Mouse (Mus musculus): ENCODE results near the gene Gzmm. TPM values are rescaled to one million over a fixed set of nuclear protein-coding genes. Genes with fewer than 3 reads are reported as not detected.
A peak's percentile ranks its signal among the peaks of the same experiment; 100 is the strongest.

Gzmm gene
- polyA plus RNA-seq, 1 experiment from 2014 or later, result 0.92 TPM

DNA sequence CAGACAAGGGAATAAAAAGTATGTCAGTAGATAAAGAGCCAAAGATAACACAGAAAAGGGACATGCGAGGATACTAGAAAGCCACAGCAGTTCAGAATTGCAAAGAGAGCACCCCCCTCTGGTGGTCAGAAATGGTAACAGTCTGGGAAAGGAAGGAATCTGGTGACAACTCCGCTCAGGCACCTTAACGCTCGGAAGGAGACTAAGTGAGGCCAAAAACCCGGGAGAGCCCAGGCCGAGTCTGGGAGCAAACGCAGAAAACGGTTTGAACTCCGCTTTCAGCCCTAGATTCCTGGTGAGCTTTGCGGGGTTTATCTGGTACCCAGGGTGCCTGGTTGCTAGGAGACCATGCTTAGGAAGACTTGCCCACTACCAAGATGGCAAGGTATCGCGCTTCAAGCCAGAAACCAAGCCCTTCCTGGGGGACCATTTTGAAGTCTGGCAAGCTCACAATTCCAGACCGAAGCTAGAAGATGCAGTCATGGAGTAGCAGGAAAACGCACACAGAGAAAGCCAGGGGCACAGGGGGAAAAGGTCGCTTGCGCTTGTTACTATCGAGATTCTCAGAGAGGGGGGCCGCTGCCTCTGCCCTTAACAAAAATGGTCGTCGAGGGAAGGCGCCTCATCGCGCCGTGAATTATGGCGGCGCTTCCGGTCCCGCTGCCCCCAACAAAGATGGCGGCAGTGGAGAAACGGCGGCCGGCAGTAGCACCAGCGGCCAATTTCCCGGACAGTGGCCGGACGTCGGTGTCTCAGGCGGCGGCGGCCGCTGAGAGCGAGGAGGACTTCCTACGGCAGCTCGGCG, 19.8 kb upstream of the Gzmm start, which contains the start of gene Tpgs1:
Tpgs1 (plus strand) TSS at position 599 of the 805 bp plus-strand sequence.
- Histone ChIP-seq H3K27me3 (no peaks in the 10 kb centered on the region), H3K4me3 (peak within 1 kb of the TSS; percentile 93), H3K4me2 (replicated peaks) (peak within 1 kb of the TSS; percentile 97), H3K4me1 (peaks cover 19% of the 10 kb centered on the region), H3K36me3 (peaks cover 21% of the 10 kb centered on the region), H3K27ac (peak within 1 kb of the TSS; percentile 94), H3K9me3 (no peaks in the 10 kb centered on the region), H3K9ac (peak within 1 kb of the TSS; percentile 91)
- ATAC-seq (ENCODE audit: low FRiP score, low read depth), result peak; percentile 86
- WGBS, result under 1% methylated on average over 45 of the region's 45 CpGs

DNA sequence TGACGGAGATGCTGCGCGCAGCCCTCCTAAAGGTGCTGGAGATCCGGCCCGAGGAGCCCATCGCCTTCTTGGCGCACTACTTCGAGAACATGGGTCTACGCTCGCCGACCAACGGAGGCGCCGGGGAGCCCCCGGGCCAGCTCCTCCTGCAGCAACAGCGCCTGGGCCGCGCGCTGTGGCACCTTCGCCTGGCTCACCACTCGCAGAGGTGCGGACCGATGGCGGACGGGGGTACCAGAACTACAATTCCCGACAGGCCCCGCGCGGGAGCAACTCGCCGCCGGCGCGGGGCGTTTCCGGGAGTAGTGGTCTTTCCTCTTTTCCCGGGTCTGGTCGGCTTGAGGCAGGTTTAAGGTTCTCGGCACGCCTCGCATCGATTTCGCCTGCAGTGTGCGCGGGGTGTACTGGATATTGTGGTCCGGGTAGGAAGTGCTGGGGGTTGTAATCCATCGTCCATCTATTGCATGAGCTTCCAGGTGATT, 19.2 kb upstream of the Gzmm start:
- peak; percentile 55 for ATAC-seq (ENCODE audit: low FRiP score, low read depth)
- Histone ChIP-seq H3K27me3 (no peaks in the 10 kb centered on the region), H3K27ac (peak overlapping the region; percentile 94), H3K4me1 (peaks cover 19% of the 10 kb centered on the region), H3K4me2 (replicated peaks) (peak overlapping the region; percentile 97), H3K36me3 (peaks cover 23% of the 10 kb centered on the region), H3K4me3 (peak overlapping the region; percentile 93), H3K9me3 (no peaks in the 10 kb centered on the region), H3K9ac (peak overlapping the region; percentile 91)
- WGBS, result under 1% methylated on average over 47 of the region's 47 CpGs

DNA sequence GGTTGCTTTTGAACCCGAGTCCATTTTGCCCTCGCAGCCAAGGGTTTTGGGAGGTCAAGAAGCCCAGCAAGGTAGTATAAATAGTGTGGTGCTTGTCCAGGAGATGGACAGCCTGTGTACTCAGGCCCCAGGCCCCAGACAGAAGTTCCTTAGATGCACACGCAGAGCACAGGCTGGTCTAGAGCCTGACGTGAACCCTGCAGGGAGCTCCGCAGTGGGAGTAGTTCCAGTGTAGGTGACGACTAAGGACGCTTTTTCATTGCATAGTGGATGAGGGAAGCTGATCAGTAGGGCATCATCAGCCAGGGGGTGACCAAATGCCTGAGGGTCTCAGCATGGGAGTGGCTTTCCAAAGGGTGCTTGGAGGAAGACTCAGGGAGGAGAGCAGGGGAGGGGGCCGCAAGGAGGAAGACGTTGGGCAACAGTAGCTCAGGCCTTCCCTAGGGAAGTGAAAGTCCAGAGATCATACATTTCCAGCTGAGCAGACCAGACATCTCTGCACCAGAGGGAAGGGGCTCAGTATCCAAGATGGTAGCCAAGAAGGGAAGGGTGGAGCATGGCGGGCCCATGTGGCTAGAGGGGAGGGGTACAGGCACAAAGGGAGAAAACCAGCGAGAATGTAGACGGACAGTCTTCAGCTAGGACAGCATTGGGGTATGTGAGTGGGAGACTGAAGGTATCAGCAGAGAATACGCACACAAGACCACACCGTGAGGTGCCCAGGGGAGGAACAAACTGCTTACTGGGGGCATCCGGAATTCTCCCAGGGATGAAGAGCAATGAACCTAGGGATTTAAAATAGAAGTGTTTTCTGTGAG, 18.5 kb upstream of the Gzmm start:
- H3K4me3 ChIP-seq, result peak overlapping the region; percentile 93
- peak overlapping the region; percentile 94 for H3K27ac ChIP-seq
- no peak for ATAC-seq (ENCODE audit: low FRiP score, low read depth)
- H3K4me2 ChIP-seq (replicated peaks), result peak overlapping the region; percentile 97
- H3K27me3 ChIP-seq, result no peaks in the 10 kb centered on the region
- no peaks in the 10 kb centered on the region for H3K9me3 ChIP-seq
- peak overlapping the region; percentile 91 for H3K9ac ChIP-seq
- 37% methylated on average over 15 of the region's 15 CpGs for WGBS
- H3K36me3 ChIP-seq, result peaks cover 25% of the 10 kb centered on the region
- peaks cover 19% of the 10 kb centered on the region for H3K4me1 ChIP-seq

DNA sequence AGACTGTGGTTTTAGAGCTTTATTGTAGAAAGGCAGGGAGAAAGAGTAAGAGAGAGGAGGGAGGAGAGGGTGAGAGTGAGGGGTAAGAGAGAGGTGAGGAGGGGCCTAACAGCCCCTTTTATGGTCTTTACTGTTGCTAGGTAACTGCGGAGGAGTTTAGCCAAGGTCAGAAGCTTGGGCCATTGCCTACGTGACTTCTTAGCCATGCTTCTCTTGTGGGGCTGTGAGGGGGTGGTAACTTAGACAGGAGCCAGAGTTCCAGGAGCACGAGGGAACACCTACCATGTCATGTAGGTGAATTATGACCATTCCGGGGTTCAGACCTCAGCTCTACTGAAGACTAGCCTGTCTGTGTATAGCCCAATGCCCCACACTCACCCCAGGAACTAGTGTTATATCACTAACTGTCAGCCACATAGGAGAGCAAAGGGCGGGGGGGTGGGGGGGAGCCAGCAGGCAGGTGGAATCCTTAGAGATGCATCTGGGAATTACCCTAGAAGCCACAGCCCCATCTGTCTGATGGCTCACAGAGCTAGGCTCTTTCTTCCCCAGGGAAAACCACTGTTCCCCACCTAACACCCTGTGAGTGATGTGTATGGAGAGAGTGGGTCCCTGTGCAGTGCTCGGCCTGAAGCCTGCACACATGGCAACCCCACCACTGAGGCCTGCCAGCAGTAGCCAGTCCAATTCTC, 17.3 kb upstream of the Gzmm start:
- Histone ChIP-seq H3K27ac (no peak overlapping the region), H3K9me3 (no peaks in the 10 kb centered on the region), H3K4me3 (no peak overlapping the region), H3K27me3 (no peaks in the 10 kb centered on the region), H3K9ac (0 out of 2 replicates have a peak overlapping the region, but pooled peaks have one; percentile 43), H3K36me3 (peaks cover 37% of the 10 kb centered on the region), H3K4me2 (replicated peaks) (0 out of 2 replicates have a peak overlapping the region, but pooled peaks have one; percentile 97), H3K4me1 (peaks cover 19% of the 10 kb centered on the region)
- 50% methylated on average over 6 of the region's 6 CpGs for WGBS
- no peak for ATAC-seq (ENCODE audit: low FRiP score, low read depth)

DNA sequence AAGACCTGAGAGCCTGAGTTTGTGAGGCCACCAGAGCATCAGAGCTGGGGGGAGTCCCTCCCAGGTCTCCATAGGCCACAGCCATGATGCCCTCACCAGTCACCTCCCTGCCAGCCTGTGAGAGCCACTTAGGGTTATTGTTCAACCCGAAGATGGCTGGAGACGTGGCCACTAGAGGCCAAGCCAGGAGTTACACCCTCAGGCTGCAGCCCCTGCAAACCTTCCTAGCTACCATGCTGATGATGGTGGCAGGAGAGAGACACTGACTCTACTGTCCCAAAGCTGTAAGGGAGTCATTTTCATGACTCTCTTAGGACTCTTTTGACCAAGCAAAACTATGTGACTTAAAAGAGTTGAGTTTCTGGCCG, 16.7 kb upstream of the Gzmm start:
- no peak for ATAC-seq (ENCODE audit: low FRiP score, low read depth)
- peaks cover 37% of the 10 kb centered on the region for H3K36me3 ChIP-seq
- peaks cover 19% of the 10 kb centered on the region for H3K4me1 ChIP-seq
- H3K9ac ChIP-seq, result no peak overlapping the region
- no peaks in the 10 kb centered on the region for H3K9me3 ChIP-seq
- no peaks in the 10 kb centered on the region for H3K27me3 ChIP-seq
- WGBS, result 65% methylated on average over 3 of the region's 3 CpGs
- no peak overlapping the region for H3K4me2 ChIP-seq (replicated peaks)
- no peak overlapping the region for H3K4me3 ChIP-seq
- no peak overlapping the region for H3K27ac ChIP-seq

DNA sequence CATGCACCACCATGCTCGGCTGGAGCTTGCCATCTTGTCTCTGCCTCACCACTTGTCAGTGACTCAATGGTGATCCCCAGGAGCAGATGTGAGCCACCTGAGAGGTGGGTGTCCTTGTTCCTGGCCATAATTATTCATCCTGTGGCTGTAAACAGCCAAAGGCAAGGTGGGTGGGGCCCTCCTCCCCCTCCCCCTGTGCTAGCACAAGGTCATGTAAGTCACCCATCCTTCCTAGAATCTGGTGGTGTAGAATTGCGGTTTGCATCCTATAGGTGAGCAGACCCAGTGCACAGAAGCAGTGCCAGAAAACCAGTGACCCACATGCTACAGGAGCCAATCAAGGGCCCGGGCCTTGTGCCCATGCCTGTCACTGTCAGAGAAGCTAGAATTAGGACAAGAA, 15.8 kb upstream of the Gzmm start:
- 88% methylated on average over 3 of the region's 3 CpGs for WGBS
- Histone ChIP-seq H3K9ac (no peak overlapping the region), H3K4me3 (no peak overlapping the region), H3K4me2 (replicated peaks) (no peak overlapping the region), H3K36me3 (peaks cover 37% of the 10 kb centered on the region), H3K27me3 (no peaks in the 10 kb centered on the region), H3K27ac (no peak overlapping the region), H3K4me1 (peaks cover 19% of the 10 kb centered on the region), H3K9me3 (no peaks in the 10 kb centered on the region)
- no peak for ATAC-seq (ENCODE audit: low FRiP score, low read depth)

DNA sequence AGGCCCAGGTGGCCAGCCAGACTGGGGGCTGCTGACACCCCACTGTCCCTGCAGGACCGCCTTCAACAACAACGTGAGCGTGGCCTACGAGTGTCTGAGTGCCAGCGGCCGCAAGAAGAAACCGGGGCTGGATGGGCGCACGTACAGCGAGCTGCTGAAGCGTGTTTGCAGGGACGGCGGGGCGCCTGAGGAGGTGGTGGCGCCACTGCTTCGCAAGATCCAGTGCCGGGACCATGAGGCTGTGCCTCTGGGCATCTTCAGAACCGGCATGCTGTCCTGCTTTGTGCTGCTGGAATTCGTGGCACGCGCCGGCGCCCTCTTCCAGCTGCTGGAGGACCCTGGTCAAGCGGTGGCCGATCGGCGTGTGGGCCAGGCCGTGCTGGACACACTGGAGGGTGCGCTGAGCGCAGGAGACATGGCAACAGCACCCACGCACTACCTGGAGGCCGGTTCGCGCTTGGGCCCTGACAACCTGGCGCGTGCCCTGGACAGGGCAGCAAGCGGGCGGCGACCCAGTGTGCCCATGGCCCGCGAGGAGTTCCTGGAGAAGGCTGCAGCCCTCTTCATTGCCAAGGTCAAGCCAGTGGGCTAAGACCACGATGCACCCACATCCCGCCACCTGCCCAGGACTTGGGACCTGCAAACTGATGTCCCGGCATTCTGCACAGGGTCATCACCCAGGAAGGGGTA, 13.3 kb upstream of the Gzmm start:
- H3K27ac ChIP-seq, result no peak overlapping the region
- no peak for ATAC-seq (ENCODE audit: low FRiP score, low read depth)
- 60% methylated on average over 44 of the region's 44 CpGs for WGBS

DNA sequence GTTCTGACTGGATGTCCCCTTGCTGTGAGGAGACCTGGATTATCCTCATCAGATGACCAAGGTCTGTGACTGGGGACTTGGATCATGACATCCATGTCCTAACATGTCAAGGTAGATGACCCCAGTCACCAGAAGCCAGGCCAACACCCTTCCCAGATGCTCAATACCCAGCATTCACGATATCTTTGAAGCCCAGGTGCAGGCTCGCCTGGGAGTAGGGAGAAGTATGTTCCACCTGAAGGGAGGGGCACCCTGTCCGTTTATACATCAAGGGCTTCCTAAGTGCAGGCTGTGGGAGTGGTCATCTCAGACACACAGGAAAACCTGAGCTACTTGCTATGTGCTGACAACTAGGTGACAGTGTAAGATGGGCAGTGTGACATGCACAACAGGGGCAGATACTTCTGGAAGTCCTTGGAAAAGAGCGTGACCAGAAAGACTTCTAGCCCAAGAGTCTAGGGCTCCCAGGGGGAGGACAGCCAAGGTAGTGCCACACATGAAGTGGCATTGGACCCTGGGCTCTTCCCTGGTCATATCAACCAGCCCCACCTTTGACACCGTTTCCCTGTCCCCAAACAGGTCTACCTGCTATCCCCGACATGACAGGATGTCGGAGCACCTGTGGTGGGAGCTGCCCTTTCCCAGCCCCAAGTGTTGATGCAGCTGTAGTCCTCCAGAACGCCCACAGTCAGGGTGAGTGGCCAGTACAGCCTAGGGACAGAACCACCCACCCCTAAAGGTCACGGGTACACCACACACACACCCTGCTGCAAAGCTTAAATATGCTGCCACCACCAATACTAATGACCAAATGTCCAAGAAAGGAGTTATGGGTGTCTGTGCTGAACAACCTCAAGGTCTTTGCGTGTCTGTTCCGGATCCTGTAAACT, 8.0 kb upstream of the Gzmm start:
- peak; percentile 4; the same call in 1 of the 2 replicates for ATAC-seq (ENCODE audit: low FRiP score, low read depth)
- 33% methylated on average over 11 of the region's 11 CpGs for WGBS
- Histone ChIP-seq H3K4me2 (replicated peaks) (peak overlapping the region; percentile 69), H3K4me3 (peak overlapping the region; percentile 91), H3K9ac (peak overlapping the region; percentile 50), H3K36me3 (peaks cover 23% of the 10 kb centered on the region), H3K27me3 (no peaks in the 10 kb centered on the region), H3K27ac (peak overlapping the region; percentile 70), H3K9me3 (no peaks in the 10 kb centered on the region), H3K4me1 (peaks cover 23% of the 10 kb centered on the region)

More for the DNA sequence above, 13.3 kb upstream of the Gzmm start:
- Histone ChIP-seq H3K27me3 (no peaks in the 10 kb centered on the region), H3K4me2 (replicated peaks) (no peak overlapping the region), H3K4me1 (peaks cover 10% of the 10 kb centered on the region), H3K36me3 (peaks cover 37% of the 10 kb centered on the region), H3K9me3 (no peaks in the 10 kb centered on the region), H3K9ac (no peak overlapping the region), H3K4me3 (no peak overlapping the region)

DNA sequence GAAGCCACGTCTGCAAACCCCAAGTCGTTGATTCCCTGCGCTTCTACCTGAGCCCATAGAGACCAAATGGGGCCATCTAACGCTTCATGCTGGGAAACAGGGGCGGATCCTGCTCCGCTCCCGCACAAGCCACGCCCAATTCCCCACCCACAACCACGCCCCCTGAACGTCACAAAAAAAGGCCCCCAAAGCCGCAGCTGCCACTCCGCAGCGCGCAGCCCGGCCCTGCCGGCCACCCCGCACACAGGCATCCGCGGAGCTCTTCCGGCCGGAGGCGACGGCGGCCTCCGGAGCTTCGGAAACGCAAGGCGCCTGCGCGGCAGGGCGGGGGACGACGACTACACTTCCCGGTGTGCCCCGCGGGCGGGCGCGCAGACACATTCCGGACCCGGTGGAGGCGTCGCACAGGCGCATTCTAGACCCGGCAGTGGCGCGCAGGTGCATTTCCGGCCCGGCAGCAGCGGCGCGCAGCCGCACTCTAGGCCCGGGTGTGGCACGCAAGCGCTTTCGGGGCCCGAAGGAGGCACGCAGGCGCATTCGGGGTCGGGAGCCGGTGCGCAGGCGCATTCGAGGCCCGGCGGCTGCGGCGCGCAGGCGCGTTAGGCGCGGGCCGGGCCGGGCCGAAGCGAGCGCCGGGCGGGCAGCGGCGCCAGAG, 7.1 kb upstream of the Gzmm start, which contains the start of gene Cdc34:
Cdc34 (plus strand) TSS at position 605 of the 655 bp plus-strand sequence.
- Histone ChIP-seq H3K27ac (peak within 1 kb of the TSS; percentile 76), H3K36me3 (peaks cover 25% of the 10 kb centered on the region), H3K4me1 (peaks cover 23% of the 10 kb centered on the region), H3K9me3 (no peaks in the 10 kb centered on the region), H3K9ac (peak within 1 kb of the TSS; percentile 89), H3K27me3 (no peaks in the 10 kb centered on the region), H3K4me3 (peak within 1 kb of the TSS; percentile 91), H3K4me2 (replicated peaks) (peak within 1 kb of the TSS; percentile 88)
- ATAC-seq (ENCODE audit: low FRiP score, low read depth), result peak; percentile 95
- WGBS, result under 1% methylated on average over 81 of the region's 84 CpGs

DNA sequence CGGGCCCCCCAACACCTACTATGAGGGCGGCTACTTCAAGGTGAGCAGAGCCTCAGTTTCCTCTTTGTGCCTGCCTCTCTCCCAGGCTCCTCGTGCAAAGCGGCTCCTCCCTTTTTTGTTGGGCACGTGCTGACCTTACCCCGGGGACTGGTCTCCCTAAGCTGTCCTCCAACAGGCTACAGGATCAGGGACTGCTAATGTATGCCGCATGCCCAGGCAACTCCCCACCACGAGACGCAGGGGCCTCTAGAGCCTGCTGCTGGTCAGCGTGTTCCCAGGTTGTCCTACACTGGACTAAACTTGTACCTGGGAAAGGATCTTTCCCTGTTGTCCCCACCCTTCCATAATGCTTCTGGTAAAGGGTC, 6.3 kb upstream of the Gzmm start:
- peaks cover 23% of the 10 kb centered on the region for H3K4me1 ChIP-seq
- peaks cover 33% of the 10 kb centered on the region for H3K36me3 ChIP-seq
- WGBS, result 0% methylated on average over 10 of the region's 10 CpGs
- H3K9me3 ChIP-seq, result no peaks in the 10 kb centered on the region
- H3K9ac ChIP-seq, result peak overlapping the region; percentile 89
- H3K4me3 ChIP-seq, result peak overlapping the region; percentile 91
- peak overlapping the region; percentile 76 for H3K27ac ChIP-seq
- 0 out of 2 replicates have a peak, but pooled peaks have one; percentile 0 for ATAC-seq (ENCODE audit: low FRiP score, low read depth)
- no peaks in the 10 kb centered on the region for H3K27me3 ChIP-seq
- H3K4me2 ChIP-seq (replicated peaks), result peak overlapping the region; percentile 88
